Mouse (Mus musculus): Measurements from ENCODE around the gene Kbtbd12. TPM values are rescaled to one million over a fixed set of nuclear protein-coding genes. Genes with fewer than 3 reads are reported as not detected.

The Kbtbd12 gene
- total RNA-seq, 2 experiments from 2014 or later: 26.9 to 32.2 TPM

DNA sequence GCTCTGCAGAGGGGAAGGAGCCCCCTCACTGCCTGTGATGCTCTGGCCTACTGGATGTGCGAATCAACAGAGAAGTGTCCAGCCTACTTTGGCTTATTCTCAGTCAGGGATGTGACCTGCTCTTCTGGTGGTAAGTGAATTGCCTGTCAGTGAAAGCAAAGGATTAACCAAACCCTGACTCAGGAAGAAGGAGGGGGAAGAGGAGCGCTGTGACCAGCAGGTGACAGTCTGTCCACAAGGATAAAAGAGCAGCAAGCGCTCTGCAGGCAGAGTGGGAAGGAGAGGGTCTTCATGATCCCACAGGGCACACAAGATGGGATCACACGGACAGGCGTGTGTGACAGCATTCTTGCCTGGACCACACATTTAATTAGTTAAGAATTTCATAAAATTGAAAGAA lies 78.1 kb downstream of the Kbtbd12 start:
- ATAC-seq (replicated peaks; ENCODE audit: low FRiP score, poor library complexity, severe bottlenecking): no peak

- no peak for ATAC-seq (replicated peaks; ENCODE audit: low FRiP score, poor library complexity, severe bottlenecking)
These were observed 79.7 kb downstream of the Kbtbd12 start for GRCm38 (mm10) chr6:88558076-88558475.

DNA sequence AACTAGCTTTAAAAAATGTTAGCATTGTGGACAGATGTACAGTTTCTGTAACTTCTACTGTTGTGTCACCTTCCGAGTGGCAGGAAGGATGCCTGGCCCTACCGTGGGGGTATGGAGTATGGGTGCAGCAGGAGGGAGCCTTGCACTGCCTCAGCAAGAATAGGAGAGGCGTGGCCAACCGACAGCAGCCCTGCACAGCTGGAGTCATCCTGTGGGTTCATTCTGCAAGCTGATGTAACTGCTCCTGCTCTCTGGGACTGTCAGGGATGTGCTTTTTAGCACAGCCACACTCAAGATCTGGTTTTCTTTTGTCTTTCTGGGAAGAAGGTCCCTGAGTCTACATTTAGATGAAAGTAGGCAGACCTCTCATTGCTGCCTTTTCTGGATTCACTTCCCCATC lies 80.2 kb downstream of the Kbtbd12 start:
- ATAC-seq (replicated peaks; ENCODE audit: low FRiP score, poor library complexity, severe bottlenecking): no peak

DNA sequence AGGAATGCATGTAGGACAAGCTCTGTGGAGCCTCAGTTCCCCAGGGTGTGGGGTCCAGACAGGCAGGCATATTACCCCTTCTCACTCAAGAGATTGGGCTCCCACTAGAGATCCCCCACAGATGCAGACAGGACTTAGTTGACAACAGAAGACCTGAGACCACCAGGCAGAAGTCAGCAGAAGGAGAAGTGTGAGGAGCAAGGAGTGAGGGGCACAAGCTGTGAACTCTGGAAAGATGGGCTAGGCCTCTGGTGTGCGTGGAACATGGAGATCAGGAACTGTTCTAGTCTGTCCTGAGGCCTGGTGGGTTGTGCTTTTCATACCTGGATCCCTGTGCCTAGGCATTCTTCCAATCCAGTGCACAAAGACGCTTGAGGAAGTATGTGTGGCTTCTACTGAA lies 87.8 kb downstream of the Kbtbd12 start:
- no peak for ATAC-seq (replicated peaks; ENCODE audit: low FRiP score, poor library complexity, severe bottlenecking)

DNA sequence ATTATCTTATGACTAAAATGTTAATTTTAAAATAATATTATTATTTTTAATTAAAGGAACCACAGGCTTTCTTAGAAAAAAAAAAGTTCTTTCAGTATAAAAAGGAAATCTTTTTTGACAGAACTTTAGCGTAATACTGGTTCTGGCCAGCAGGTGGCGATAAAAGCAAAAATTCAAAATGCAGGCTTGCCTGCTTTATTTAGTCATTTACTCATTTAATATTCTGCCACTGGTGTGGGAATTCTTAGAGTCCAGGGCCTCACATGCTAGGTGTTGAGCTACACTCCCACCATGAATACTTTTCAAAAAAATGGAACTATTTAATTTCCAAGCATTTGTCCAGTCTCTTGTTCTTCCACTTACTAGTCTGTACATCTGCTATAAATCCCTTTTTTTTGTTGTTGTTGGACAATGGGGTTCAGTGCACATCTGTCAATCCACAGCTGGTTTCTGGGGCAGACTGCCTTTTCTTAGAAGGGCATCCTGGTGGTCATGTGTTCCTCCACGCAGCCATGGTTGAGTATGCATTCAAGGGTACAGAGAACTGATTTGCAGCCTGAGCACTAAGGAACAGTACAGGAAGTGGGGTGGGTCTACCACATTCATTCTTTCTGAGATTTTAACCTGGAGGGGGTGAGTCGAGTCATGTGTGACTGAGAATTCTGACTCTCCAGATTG lies 88.5 kb downstream of the Kbtbd12 start:
- peak; percentile 47; the same call in 1 of the 2 replicates for ATAC-seq (replicated peaks; ENCODE audit: low FRiP score, poor library complexity, severe bottlenecking)

- peak; percentile 48; the same call in 1 of the 2 replicates for ATAC-seq (replicated peaks; ENCODE audit: low FRiP score, poor library complexity, severe bottlenecking)
These were observed 89.2 kb downstream of the Kbtbd12 start for GRCm38 (mm10) chr6:88548405-88549049.

DNA sequence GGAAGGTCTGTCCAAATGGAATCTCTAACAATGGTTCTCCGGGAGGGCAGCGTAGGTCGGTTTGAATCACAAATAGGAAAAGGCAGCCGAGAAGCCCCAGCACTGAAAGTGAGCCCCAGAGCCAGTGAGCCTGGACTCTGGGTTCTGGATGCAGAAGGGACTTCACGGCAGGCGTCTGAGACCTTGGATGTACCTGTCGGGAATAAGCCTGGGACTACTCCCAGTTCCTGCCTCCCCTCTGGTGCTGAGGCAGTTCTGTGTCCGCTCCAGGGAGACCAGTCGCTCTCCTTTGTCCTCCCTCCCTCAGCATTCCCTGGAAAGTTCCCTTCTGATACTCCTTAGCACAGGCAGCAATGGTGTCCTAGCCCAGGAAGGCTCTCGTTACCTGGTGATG lies 92.4 kb downstream of the Kbtbd12 start:
- no peak for ATAC-seq (replicated peaks; ENCODE audit: low FRiP score, poor library complexity, severe bottlenecking)

DNA sequence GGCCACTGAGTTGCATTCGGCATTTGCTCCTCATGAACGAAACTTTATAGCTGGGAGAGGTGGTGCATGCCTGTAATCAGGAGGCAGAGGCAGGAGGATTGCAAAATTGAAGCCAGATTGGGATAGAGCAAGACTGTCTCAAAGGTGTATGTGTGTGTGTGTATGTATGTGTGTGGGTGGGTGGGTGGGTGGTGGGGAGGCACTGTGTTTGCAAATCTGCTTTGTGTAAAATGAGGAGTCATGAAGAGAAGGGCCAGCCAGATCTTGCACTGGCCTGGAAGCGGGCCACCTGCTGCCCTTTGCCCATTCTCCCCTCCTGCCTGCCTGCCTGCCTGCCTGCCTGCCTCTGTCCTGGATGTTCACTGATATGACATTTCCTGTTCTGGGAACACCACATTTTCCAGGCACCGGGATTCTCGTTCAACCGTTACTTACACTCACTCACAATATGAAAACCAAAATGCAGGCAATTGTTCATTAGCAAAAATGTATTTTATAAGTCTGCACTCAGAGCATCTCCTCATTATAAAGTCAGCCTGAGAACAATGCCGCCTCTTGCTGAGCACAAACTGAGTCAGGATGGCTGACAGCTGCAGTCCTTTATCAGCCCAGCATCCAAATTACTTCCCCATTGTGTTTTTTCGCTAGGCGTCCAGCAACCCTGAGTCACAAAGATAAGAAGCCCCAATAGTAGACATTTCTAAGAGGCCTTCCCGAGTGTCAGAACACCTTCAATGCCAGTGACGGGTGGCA lies 92.9 kb downstream of the Kbtbd12 start:
- no peak for ATAC-seq (replicated peaks; ENCODE audit: low FRiP score, poor library complexity, severe bottlenecking)

DNA sequence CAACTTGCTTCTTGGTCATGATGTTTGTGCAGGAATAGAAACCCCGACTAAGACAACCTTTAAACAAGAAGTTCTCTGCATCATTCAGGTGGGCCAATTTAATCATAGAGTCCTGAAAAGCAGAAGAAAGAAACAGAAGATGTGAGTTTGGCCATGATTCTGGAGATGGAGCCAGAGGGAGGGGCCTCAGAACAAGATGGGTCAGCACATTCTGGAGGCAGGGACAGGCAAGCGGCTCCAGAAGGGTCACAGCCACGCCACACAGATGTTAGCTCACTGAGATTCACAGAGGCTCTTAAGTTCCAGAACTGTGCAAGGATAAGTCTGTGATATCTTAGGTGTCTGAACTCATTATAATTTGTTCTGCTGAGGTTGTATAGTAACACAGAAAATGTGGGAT lies 93.5 kb downstream of the Kbtbd12 start:
- no peak for ATAC-seq (replicated peaks; ENCODE audit: low FRiP score, poor library complexity, severe bottlenecking)

DNA sequence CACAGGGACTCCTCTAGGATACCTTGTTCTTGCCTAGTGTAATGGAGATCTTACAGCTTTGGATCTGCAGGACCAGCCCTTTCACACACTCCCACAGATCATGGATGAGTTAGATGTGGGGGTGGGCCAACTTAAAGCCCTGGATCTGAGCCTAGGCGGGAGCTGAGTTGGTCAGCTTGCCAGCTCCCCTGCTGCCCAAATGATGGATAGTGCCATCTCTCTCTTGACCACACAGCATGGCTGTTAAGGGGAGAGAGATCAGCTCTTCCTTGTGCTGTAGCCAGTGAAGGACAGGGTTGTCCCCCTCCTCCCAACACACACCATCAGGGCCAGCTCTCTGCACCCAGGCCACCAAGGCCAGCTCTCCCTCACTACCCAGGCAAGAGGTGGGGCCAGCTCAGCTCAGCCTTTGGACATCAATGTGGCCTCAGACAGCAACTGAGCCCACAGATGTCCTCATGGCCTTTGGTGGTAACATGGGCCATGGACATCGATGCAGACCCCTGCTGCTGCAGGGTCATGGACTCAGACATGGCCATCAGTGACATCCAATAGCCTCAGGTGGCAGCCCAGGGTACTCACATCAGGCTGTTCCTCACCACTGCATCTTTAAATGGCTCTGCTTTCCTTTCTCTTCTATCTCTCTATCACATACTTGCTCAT lies 97.5 kb downstream of the Kbtbd12 start:
- ATAC-seq (replicated peaks; ENCODE audit: low FRiP score, poor library complexity, severe bottlenecking): peak; percentile 44; the same call in 1 of the 2 replicates

DNA sequence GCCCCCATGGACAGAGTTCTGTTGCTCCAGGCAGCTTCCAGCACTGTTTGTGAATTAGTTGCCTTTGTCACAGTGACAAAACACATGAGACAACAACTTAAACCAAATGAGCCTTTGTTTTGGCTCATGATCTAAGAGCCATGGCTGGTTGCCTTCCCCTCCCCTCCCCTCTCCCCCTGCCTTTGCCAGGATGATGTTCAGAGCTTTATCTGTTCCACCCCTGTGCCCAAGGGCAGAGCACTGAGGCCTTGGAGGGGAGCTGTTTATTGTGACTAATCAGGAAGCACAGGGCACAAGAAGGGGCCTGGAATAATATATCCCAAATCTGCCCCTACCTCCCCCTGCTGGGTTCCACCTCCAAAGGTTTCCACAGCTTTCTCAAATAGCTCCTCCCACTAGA lies 107.4 kb downstream of the Kbtbd12 start:
- ATAC-seq (replicated peaks; ENCODE audit: low FRiP score, poor library complexity, severe bottlenecking): no peak

GRCm38 (mm10) chr6:88524056-88524455 lies 113.7 kb downstream of the Kbtbd12 start:
- ATAC-seq (replicated peaks; ENCODE audit: low FRiP score, poor library complexity, severe bottlenecking): no peak

- ATAC-seq (replicated peaks; ENCODE audit: low FRiP score, poor library complexity, severe bottlenecking): no peak
These were observed 114.3 kb downstream of the Kbtbd12 start for GRCm38 (mm10) chr6:88523451-88523850.

- ATAC-seq (replicated peaks; ENCODE audit: low FRiP score, poor library complexity, severe bottlenecking): no peak
These were observed 114.7 kb downstream of the Kbtbd12 start for GRCm38 (mm10) chr6:88523043-88523442.

DNA sequence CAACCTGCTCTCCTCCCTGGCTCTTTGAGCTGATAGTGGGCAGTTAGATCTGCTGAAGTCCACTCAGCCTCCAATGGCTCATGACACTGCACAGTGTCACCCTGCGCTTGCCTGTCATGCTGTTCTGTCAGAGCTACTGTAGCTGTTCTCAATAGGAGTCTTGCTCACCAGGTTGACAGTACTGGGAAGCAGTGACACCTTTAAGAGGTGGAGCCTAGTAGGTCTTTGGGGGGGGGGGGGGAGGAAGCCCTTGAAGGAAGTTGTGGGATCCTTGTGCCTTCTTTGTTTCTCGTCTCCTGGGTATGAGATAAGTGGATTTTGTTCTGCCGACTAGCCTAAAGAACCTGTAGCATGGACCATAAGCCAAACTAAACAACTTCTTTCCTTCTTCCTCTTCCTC lies 115.1 kb downstream of the Kbtbd12 start:
- no peak for ATAC-seq (replicated peaks; ENCODE audit: low FRiP score, poor library complexity, severe bottlenecking)

- ATAC-seq (replicated peaks; ENCODE audit: low FRiP score, poor library complexity, severe bottlenecking): no peak
These were observed 115.9 kb downstream of the Kbtbd12 start for GRCm38 (mm10) chr6:88521821-88522220.

DNA sequence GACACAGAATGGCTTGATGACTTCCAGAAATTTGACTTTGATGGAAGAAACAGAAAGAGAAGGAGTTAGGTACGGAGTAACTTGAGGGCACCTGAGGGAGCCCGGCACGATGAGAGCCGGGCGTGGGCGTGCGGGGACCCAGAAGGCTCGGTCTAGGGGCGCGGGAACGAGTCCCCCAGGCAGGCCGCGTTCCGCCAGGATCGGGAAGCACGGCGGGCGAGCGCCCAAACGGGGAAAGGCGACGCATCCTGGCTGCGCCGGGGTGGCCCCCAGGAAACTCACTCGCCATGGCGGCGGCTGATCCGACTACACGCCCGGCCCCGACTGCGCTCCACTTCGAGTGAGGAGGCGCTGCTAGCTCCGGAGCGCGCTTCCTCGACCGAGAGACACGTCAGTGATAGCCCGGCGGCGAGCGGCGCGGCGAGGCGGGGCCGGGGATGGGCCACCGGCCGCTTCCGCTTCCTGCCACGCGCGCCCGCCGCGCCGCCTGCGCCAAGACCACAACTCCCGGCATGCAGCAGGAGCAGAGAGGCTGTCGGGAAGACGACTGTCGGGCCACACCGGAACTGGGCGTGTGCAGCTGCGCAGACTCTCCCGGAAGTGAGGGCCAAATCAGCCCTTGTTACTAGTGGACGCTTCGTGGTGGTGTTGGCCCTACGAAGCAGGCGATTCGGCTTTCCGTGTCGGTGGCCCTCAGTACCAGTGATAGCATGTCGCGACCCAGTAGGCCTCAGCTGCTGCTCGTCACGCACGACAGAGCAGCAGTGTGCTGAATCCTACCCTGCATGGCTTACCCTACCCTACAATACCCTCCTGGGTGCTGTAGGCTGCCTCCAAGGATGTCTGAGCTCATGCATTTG lies 119.1 kb downstream of the Kbtbd12 start, which contains the start of gene Sec61a1:
Gene Sec61a1, minus strand, starts transcription at position 502 of the 860 bp plus-strand sequence.
- peak; percentile 95 for ATAC-seq (replicated peaks; ENCODE audit: low FRiP score, poor library complexity, severe bottlenecking)

DNA sequence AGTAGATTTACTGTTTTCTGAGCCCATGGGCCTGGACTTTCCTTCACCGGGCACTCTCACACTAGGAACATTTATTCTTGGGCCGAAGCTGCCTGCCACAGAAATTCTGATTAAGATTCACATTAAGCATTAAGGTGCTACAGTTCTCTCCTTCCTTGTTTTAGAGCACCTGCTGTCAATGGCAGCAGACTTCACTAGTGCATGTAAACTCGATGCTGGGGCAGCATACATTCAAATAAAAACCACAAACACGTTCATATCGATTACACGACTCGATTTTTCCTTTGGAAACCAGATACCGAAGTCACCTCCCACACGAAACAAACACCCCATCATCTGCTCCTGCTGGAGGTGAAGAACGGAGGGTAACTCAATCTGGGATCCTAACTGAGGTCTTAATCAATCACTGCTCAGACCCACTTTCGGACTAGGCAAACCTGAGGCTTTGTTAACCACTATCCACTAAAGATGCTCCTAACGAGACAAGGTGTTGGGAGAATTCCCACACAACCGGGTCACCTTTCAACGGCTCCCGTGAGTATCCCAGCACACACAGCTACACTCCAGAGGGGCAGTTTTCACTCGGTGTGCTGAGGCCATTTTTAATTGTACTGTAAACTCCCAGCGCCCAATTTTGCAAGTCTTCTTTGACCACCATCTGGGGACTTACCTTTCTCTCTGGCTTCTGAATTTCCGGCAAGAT lies 119.9 kb downstream of the Kbtbd12 start:
- no peak for ATAC-seq (replicated peaks; ENCODE audit: low FRiP score, poor library complexity, severe bottlenecking)

DNA sequence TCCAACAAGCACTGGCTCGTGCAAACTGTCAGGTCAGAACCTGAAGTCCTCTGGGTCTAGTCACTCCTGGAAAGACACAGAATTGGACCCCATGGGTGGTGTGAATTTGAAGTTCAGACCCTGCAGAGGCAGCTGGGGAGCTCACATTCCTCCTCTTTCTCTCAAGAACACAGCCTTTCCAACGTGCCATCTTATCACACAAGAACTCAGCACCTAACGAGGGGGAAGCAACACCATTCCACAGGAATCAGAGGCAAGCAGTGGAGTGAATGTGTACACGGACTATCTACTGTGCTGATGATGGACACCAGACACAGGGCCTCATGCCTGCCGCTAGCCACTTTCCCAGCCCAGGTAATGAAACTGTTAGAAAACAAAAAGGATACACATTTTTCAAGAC lies 121.1 kb downstream of the Kbtbd12 start:
- ATAC-seq (replicated peaks; ENCODE audit: low FRiP score, poor library complexity, severe bottlenecking): no peak
